Mouse (Mus musculus) monocyte, adult 5-6 weeks (primary cell): Measurements from ENCODE around the gene Ppp1r21. TPM values are rescaled to one million over a fixed set of nuclear protein-coding genes. Genes with fewer than 3 reads are reported as not detected.
A peak's percentile ranks its signal among the peaks of the same experiment; 100 is the strongest.

Experiments
- ATAC-seq: fragments of 153-309, 156-312 bp; replicated peaks from 2 replicates; pipeline ENCODE4 v1.8.0; 2017; ENCODE audit warnings: mild to moderate bottlenecking; ENCODE audit not compliant: low TSS enrichment, insufficient number of reproducible peaks, severe bottlenecking, poor library complexity, low FRiP score
- total RNA-seq: library from RNA; stranded (forward); fragments of 200-1000, 200-491, 200-594 nt; gene quantifications from 3 replicates; pipeline ENCODE4 v1.2.3, GENCODE M21; 2017

Ppp1r21 gene
- total RNA-seq = 51.9 to 89.5 TPM (median 60.6 TPM) in 3 replicates

GRCm38 (mm10) chr17:88529519-88530235 is at the start of gene Ppp1r21:
Gene Ppp1r21, plus strand, starts transcription at chr17:88530118.
- peak; percentile 87 for ATAC-seq

GRCm38 (mm10) chr17:88480369-88480768 is 49.5 kb upstream of the Ppp1r21 start:
- ATAC-seq = no peak

DNA sequence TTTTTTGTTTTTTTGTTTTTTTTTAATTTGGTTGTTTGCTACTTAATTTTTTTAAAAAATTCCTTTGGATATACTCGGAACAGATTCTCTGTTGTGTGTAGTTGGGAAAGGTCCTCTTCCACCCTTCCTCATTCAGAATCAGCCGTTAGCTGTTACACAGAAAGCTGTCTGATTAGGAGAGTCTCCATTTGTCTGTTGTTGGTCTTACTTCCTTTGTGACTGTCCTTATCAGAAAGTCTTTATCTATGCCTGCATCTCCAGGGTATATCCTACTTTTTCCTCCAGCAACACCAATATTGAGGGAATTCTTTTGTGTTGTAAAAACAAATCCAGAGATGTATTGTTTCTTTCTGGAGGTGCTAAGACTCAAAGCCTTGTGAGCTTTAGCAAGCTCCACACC is 48.9 kb upstream of the Ppp1r21 start:
- ATAC-seq = no peak

DNA sequence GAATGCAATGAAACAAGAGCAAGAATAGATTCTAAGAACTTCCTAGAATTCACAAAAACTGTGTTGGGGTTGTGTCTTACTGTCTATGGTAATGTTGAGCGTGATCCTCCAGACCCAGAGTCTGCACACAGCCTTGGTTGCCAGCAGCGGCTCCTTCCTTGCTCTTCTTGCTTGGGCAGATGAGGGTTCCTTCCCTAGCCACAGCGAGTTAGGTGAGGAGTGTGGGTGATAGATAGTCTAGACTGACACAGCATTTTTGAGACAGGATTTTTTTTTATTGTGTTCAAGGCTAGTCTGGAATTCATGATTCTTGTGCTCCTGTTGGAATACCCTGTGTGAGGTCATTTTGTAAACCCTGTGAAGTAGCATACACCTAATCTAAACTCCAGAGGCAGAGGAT is 48.3 kb upstream of the Ppp1r21 start:
- ATAC-seq = no peak

- no peak for ATAC-seq
Measured at GRCm38 (mm10) chr17:88484539-88484938, 45.4 kb upstream of the Ppp1r21 start.

DNA sequence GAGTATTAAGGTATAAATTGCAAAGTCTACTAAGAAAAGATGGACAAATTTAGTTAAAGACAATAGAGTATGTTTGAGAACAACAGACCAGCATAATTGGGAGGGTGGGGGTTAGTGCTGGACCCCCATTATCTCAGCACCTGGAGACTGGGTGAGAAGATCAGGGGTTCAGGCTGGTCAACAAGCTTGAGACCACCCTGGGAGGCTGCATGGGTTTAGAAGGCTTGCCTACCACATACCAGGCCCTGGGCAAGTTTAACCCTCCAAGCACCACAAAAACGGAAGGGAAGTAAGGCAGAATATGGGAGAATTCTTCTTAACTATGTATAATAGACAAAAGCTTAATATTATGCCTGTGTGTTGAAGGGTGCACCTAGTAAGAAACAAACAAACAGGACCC is 45.0 kb upstream of the Ppp1r21 start:
- no peak for ATAC-seq

DNA sequence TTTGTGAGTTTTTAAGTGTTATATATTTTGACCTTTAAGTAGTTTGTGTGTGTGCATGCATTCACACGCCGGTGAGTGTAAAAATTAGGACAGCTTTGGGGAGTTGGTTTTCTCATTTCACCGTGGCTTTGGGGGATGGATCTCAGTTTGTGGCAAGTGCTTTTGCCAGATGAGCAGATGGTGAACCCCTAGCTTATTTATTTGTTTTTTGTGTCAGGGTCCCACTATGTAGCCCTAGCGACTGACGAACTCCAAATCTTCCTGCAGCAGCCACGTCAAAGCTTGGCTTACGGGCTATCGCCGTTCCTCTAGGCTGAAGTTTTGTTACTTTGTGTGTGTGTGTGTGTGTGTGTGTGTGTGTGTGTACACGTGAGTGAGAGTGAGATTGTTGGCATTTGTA is 39.4 kb upstream of the Ppp1r21 start:
- no peak for ATAC-seq

GRCm38 (mm10) chr17:88491366-88492106 is 38.4 kb upstream of the Ppp1r21 start:
- no peak for ATAC-seq

GRCm38 (mm10) chr17:88492107-88492460 is 37.8 kb upstream of the Ppp1r21 start:
- no peak for ATAC-seq

DNA sequence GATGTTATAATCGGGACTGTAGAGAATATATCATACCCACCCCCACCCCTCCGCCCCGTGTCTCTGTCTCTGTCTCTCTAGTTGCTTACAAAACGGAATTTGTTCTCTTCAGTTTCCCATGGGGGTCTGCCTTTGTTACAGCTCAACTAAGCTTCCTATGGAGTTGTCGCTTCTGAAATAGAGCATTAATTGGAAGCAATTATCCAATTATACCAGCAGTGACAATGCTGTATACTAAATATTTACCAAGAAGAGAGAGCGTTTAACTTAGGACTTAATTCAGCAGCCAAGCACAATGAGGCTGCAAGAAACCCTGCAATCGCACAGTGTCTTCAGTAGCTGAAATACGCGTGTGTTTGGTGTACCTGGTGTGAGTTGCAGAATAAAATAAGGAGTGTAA is 36.4 kb upstream of the Ppp1r21 start:
- no peak for ATAC-seq

DNA sequence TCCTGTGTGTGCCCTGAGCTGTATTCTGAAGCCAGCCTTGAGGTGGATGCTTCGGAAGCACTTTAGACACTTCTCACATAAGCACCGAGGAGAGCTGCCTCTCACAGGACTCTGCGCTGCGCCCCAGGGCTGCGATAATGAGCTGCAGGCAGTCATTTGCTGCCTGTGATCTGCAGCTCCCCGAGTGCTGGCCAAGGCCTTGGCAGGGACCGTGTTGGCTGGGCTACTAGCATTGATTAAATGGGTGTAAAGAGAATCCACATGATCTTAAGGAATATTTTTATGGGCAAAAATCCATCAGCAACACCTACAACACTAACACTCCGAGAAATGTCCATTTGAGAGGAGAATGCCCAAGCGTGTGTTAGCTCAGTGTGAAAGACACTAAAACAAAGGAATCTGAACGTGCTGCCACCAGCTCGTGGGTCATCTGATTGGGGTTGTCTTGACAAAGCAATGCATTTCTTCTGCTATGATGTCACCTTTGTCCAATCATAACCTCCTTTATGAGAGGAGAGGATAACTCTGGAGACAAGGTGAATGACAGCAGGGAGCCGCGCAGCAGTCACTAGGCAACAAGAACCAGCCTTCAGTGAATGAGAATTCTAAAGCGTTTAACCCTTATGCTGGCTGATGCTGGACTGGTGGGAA is 35.7 kb upstream of the Ppp1r21 start:
- no peak for ATAC-seq

DNA sequence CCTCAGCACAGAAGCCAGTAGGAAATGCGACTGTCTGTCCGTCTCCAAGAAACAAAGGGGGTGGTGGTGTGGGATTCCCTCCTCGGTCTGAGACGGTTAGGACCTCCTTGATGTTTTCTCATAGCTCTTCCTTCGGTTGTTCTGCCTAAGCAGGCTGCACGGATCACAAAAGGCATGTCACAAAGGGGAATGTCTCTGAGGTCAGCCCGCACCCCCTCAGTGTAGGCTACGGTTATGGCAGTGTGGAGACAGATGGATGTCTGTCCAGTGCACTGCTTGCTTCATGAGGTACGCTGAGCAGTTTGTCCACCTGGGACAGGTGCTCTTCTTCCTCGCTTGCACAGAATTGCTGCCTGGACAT is 35.2 kb upstream of the Ppp1r21 start:
- ATAC-seq = no peak

GRCm38 (mm10) chr17:88498090-88498682 is 31.7 kb upstream of the Ppp1r21 start:
- ATAC-seq = peak; percentile 90

DNA sequence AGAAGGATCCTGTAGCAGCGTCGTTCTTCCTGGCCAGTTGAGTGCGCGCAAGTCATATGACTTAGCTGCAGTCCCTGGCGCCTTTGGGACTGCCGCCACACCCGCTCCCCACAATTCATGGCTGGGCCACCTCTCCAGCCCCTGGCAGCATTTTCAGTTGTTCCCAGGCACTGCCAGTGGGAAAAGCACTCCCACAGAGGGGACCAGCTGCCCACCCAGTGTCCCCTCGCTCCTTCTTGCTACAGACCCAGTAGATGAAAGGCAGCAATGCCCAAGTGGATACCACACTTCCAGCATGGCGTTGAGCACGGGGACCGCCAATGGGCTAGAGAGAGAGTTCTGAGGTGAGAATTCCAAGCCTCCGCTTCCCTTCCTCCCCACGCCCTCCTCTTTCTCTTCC is 25.9 kb upstream of the Ppp1r21 start:
- no peak for ATAC-seq

- ATAC-seq = no peak
Measured at GRCm38 (mm10) chr17:88505275-88505723, 24.6 kb upstream of the Ppp1r21 start.

DNA sequence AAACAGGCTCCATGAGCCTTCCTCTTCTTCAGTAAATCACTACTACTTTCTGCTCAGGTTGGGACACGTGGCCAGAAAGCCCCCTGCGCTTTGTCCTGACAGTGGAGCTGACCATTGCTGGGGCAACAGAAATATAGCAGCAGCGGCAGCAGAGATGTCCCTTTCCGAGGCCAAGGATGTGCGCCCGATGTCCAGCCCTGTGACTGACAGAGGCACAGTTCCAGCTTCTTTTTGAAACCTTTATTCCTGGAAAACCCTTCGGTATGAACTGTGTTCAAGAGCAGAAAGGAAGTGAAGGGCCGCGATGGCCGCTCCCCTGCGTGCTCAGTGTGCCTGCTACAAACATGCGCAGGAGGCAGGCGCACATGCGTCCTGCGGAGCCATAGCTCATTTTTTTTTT is 24.0 kb upstream of the Ppp1r21 start:
- ATAC-seq = no peak

DNA sequence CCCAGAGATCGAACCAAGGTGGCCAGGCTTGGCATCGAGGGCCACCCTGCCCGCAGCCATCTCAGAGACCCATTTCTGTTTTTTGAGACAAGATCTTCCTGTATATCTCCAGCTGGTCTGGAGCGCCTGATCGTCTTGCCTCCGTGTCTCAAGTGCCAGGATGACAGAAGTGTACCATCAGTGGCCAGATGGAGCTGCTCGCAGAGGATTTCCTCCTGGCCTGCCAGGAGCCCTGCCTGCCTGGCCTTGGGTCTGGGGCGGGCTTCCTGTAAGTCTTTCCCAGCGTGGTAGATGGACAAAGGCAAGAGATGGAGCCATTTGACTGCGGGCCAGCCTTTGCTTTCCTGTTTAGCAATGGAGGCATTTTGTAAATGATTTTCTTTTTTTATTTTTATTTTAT is 22.5 kb upstream of the Ppp1r21 start:
- no peak for ATAC-seq

GRCm38 (mm10) chr17:88508846-88509508 is 20.9 kb upstream of the Ppp1r21 start:
- ATAC-seq = peak; percentile 95

- ATAC-seq = no peak
Measured at GRCm38 (mm10) chr17:88509999-88510398, 19.9 kb upstream of the Ppp1r21 start.
